Mouse (Mus musculus) R1 (cell line): ENCODE results near the gene Adad2.
A peak's percentile ranks its signal among the peaks of the same experiment; 100 is the strongest.

Experiments used
- DNase-seq: peaks from one replicate; pipeline ENCODE4 v3.0.0-alpha.2; 2018; ENCODE audit warnings: low read depth, low spot score

The Adad2 gene

GRCm38 (mm10) chr8:119641058-119641457, 28.5 kb downstream of the Adad2 start:
- no peak for DNase-seq

DNA sequence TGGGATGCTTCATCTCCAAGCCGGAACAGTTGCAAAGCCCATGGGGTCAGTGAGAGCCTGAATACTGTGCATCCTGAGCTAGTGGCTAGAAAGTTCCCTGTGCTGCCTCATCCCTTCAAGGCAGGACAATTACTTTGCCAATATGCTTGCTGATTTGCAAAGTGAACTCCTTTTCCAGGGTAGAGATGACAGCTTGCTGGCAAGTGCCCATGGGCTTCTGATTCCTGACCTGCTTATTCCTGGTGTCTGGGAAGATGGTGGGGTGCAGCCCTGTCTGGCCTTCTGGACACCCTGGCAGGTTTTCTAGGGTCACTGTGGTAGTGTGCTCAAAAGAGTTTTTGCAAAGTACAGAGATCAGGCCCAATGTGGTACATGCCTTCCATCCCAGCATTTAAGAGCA, 30.4 kb downstream of the Adad2 start:
- DNase-seq = no peak

GRCm38 (mm10) chr8:119644429-119644960, 31.9 kb downstream of the Adad2 start:
- no peak for DNase-seq

- DNase-seq = no peak
These were observed 32.5 kb downstream of the Adad2 start for GRCm38 (mm10) chr8:119644981-119645597.

DNA sequence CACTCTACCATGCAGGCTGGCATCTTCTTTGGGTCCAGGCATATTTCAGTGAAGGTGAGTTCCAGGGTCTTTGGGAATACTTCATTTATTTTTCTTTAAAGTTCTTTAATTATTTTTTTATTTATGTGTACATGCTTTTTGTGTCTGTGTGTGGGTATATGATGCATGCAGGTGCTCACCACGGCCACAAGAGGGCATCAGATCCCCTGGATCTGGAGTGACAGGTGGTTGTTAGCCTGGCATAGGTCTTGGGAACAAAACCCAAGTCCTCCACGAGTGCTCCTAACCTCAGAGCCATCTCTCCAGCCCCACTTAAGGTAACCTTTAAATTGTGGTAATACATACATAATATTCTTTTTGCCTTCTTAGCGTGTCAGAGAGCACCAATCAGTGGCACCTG, 33.6 kb downstream of the Adad2 start:
- peak; percentile 62 for DNase-seq

DNA sequence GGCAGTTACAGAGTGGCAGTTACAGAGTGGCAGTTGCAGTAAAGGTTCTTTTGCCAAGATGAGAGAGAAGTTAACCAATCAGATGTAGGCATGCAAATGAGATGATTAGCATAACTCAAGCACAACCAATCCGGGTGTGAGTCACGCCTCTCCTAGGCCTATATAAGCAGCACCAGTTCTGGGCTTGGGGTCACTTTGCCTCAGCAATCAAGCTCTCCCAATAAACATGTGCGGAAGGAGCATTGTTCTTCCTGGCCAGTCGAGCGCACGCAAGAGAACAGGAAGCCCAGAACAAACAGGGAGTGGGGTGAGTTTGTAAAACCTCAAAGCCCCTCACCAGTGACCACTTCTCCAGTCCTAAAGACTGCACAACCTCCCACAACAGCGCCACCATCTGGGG, 34.3 kb downstream of the Adad2 start:
- peak; percentile 54 for DNase-seq

- no peak for DNase-seq
These were observed 38.8 kb downstream of the Adad2 start for GRCm38 (mm10) chr8:119651324-119651723.

- DNase-seq = peak; percentile 75
These were observed 44.3 kb downstream of the Adad2 start for GRCm38 (mm10) chr8:119656709-119657464.

- DNase-seq = peak; percentile 41
These were observed 48.5 kb downstream of the Adad2 start for GRCm38 (mm10) chr8:119661081-119661480.

- DNase-seq = no peak
These were observed 49.3 kb downstream of the Adad2 start for GRCm38 (mm10) chr8:119661892-119662291.

- no peak for DNase-seq
These were observed 50.9 kb downstream of the Adad2 start for GRCm38 (mm10) chr8:119663440-119663839.

DNA sequence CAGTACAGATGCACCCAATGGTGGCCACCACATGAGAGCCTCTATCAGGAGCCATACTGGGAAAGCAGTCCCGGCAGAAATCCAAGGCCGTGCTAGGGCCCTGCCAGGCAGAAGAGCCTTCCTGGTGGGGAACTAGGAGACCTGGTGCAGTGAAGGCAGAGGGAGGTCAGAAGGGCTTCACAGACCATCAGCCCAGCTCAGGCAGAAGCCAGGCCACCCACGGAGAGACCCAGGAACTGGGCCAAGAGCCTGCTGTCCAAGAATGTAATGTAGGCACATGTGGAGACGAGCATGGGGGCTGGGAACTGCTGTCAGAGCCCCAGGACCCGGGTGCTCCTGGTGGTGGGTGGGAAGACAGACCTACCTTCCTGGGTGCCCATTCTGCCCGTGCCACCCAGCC, 52.7 kb downstream of the Adad2 start:
- no peak for DNase-seq
